Mouse (Mus musculus) liver, embryonic 12.5 days (tissue): ENCODE measurements around the gene Mtch1. TPM values are rescaled to one million over a fixed set of nuclear protein-coding genes. Genes with fewer than 3 reads are reported as not detected.

Experiments
- ATAC-seq: fragments of 200-750 bp; cut with Nextera tagmentation; 2 replicates; pipeline ENCODE4 v1.8.0; 2017; ENCODE audit warnings: moderate number of reproducible peaks, mild to moderate bottlenecking, moderate library complexity
- H3K27ac ChIP-seq: fragments of 300-500 bp; sonication (generic); 2 replicates; pipeline ENCODE4 v1.5.1; 2016; ENCODE audit warnings: mild to moderate bottlenecking
- H3K27me3 ChIP-seq: fragments of 300-500 bp; sonication (generic); replicated peaks from 2 replicates; pipeline ENCODE4 v1.6.1; 2016; ENCODE audit warnings: mild to moderate bottlenecking, moderate library complexity
- H3K36me3 ChIP-seq: fragments of 300-500 bp; sonication (generic); 2 replicates; pipeline ENCODE4 v1.6.1; 2016; ENCODE audit warnings: mild to moderate bottlenecking, moderate library complexity
- H3K4me1 ChIP-seq: fragments of 300-500 bp; sonication (generic); 2 replicates; pipeline ENCODE4 v1.6.1; 2016
- H3K4me2 ChIP-seq: fragments of 300-500 bp; sonication (generic); 2 replicates; pipeline ENCODE4 v1.6.1; 2016; ENCODE audit warnings: mild to moderate bottlenecking, moderate library complexity
- H3K4me3 ChIP-seq: fragments of 300-500 bp; sonication (generic); 2 replicates; pipeline ENCODE4 v1.5.1; 2016; ENCODE audit warnings: mild to moderate bottlenecking, moderate library complexity
- H3K9ac ChIP-seq: fragments of 300-500 bp; sonication (generic); 2 replicates; pipeline ENCODE4 v1.6.1; 2016; ENCODE audit warnings: mild to moderate bottlenecking, moderate library complexity
- H3K9me3 ChIP-seq: fragments of 300-500 bp; sonication (generic); replicated peaks from 2 replicates; pipeline ENCODE4 v1.6.1; 2016; ENCODE audit warnings: mild to moderate bottlenecking, moderate library complexity
- WGBS: fragments of 180-500 bp; shearing (Covaris S2); methylation state at CpG from one replicate; pipeline ENCODE4 v1.1.7; 2016; ENCODE audit not compliant: insufficient replicate concordance; 5-methylcytosine and 5-hydroxymethylcytosine counted together
- polyA plus RNA-seq: library from polyadenylated mRNA; unstranded; fragments of >200 nt; fragmentation: Nextera tagmentation; extraction: Ambion mirVana; gene quantifications from 2 replicates; pipeline ENCODE4 v1.2.1, GENCODE M21; 2016

Mtch1 gene
- polyA plus RNA-seq, 1 experiment from 2014 or later = 107 TPM

GRCm38 (mm10) chr17:29315672-29316465, 31.9 kb downstream of the Mtch1 start:
- WGBS = 44% methylated on average over 9 of the region's 9 CpGs
- no peak for ATAC-seq
- H3K27me3 ChIP-seq = peaks cover 31% of the 10 kb centered on the region
- peaks cover 18% of the 10 kb centered on the region for H3K4me1 ChIP-seq
- H3K9ac ChIP-seq = no peak overlapping the region
- 0 out of 2 replicates have a peak, but pooled peaks cover 4% of the 10 kb centered on the region for H3K9me3 ChIP-seq
- H3K4me3 ChIP-seq = no peak overlapping the region
- no peak overlapping the region for H3K4me2 ChIP-seq
- no peaks in the 10 kb centered on the region for H3K36me3 ChIP-seq
- peak overlapping the region; percentile 3; the same call in 1 of the 2 replicates for H3K27ac ChIP-seq

GRCm38 (mm10) chr17:29313300-29313699, 34.4 kb downstream of the Mtch1 start:
- Histone ChIP-seq H3K27ac (no peak overlapping the region), H3K36me3 (no peaks in the 10 kb centered on the region), H3K27me3 (peaks cover 6% of the 10 kb centered on the region), H3K4me3 (no peak overlapping the region), H3K4me1 (no peaks in the 10 kb centered on the region; the same call in 1 of the 2 replicates), H3K4me2 (no peak overlapping the region), H3K9ac (no peak overlapping the region), H3K9me3 (0 out of 2 replicates have a peak, but pooled peaks cover 4% of the 10 kb centered on the region)
- ATAC-seq = no peak

- H3K27ac ChIP-seq = no peak overlapping the region
- H3K9ac ChIP-seq = no peak overlapping the region
- WGBS = 81% methylated on average over 2 of the region's 2 CpGs
- H3K36me3 ChIP-seq = no peaks in the 10 kb centered on the region
- H3K4me1 ChIP-seq = no peaks in the 10 kb centered on the region; the same call in 1 of the 2 replicates
- H3K4me2 ChIP-seq = no peak overlapping the region
- no peak overlapping the region for H3K4me3 ChIP-seq
- no peak for ATAC-seq
- peaks cover 9% of the 10 kb centered on the region; the same call in 1 of the 2 replicates for H3K27me3 ChIP-seq
- H3K9me3 ChIP-seq = 0 out of 2 replicates have a peak, but pooled peaks cover 4% of the 10 kb centered on the region
Observed at GRCm38 (mm10) chr17:29312082-29312481, 35.7 kb downstream of the Mtch1 start.

- Histone ChIP-seq H3K4me2 (no peak overlapping the region), H3K9ac (no peak overlapping the region), H3K27me3 (peaks cover 5% of the 10 kb centered on the region; the same call in 1 of the 2 replicates), H3K4me1 (no peaks in the 10 kb centered on the region; the same call in 1 of the 2 replicates), H3K4me3 (no peak overlapping the region), H3K36me3 (no peaks in the 10 kb centered on the region), H3K27ac (no peak overlapping the region), H3K9me3 (0 out of 2 replicates have a peak, but pooled peaks cover 4% of the 10 kb centered on the region)
- WGBS = 79% methylated on average over 8 of the region's 8 CpGs
- ATAC-seq = no peak
Observed at GRCm38 (mm10) chr17:29311602-29312001, 36.1 kb downstream of the Mtch1 start.

- H3K27me3 ChIP-seq = peaks cover 16% of the 10 kb centered on the region
- no peak overlapping the region for H3K27ac ChIP-seq
- H3K4me2 ChIP-seq = no peak overlapping the region
- 75% methylated on average over 21 of the region's 21 CpGs for WGBS
- no peak overlapping the region for H3K4me3 ChIP-seq
- ATAC-seq = no peak
- no peaks in the 10 kb centered on the region for H3K36me3 ChIP-seq
- H3K9ac ChIP-seq = no peak overlapping the region
- peaks cover 10% of the 10 kb centered on the region for H3K4me1 ChIP-seq
- H3K9me3 ChIP-seq = 0 out of 2 replicates have a peak, but pooled peaks cover 4% of the 10 kb centered on the region
Observed at GRCm38 (mm10) chr17:29310056-29310623, 37.6 kb downstream of the Mtch1 start.

GRCm38 (mm10) chr17:29305871-29306270, 41.9 kb downstream of the Mtch1 start:
- Histone ChIP-seq H3K4me1 (peaks cover 29% of the 10 kb centered on the region), H3K36me3 (peaks cover 20% of the 10 kb centered on the region), H3K4me2 (peak overlapping the region; percentile 10; the same call in 1 of the 2 replicates), H3K27me3 (peaks cover 20% of the 10 kb centered on the region), H3K9me3 (no peaks in the 10 kb centered on the region), H3K4me3 (no peak overlapping the region), H3K9ac (no peak overlapping the region), H3K27ac (no peak overlapping the region)
- no peak for ATAC-seq
- WGBS = 40% methylated on average over 7 of the region's 7 CpGs

GRCm38 (mm10) chr17:29305058-29305806, 42.5 kb downstream of the Mtch1 start:
- peaks cover 29% of the 10 kb centered on the region for H3K4me1 ChIP-seq
- ATAC-seq = no peak
- no peaks in the 10 kb centered on the region for H3K9me3 ChIP-seq
- no peak overlapping the region for H3K9ac ChIP-seq
- peaks cover 20% of the 10 kb centered on the region for H3K27me3 ChIP-seq
- peaks cover 26% of the 10 kb centered on the region for H3K36me3 ChIP-seq
- 25% methylated on average over 15 of the region's 15 CpGs for WGBS
- peak overlapping the region; percentile 10; the same call in 1 of the 2 replicates for H3K4me2 ChIP-seq
- H3K4me3 ChIP-seq = no peak overlapping the region
- H3K27ac ChIP-seq = no peak overlapping the region

GRCm38 (mm10) chr17:29304376-29305057, 43.2 kb downstream of the Mtch1 start:
- 25% methylated on average over 13 of the region's 13 CpGs for WGBS
- Histone ChIP-seq H3K4me3 (no peak overlapping the region), H3K9ac (no peak overlapping the region), H3K27ac (no peak overlapping the region), H3K4me2 (0 out of 2 replicates have a peak overlapping the region, but pooled peaks have one; percentile 3), H3K9me3 (no peaks in the 10 kb centered on the region), H3K27me3 (peaks cover 20% of the 10 kb centered on the region), H3K36me3 (peaks cover 33% of the 10 kb centered on the region), H3K4me1 (peaks cover 29% of the 10 kb centered on the region)
- ATAC-seq = no peak

GRCm38 (mm10) chr17:29303856-29304255, 43.9 kb downstream of the Mtch1 start:
- H3K4me3 ChIP-seq = no peak overlapping the region
- WGBS = 51% methylated on average over 3 of the region's 3 CpGs
- H3K4me2 ChIP-seq = 0 out of 2 replicates have a peak overlapping the region, but pooled peaks have one; percentile 3
- no peak overlapping the region for H3K9ac ChIP-seq
- no peak overlapping the region for H3K27ac ChIP-seq
- peaks cover 40% of the 10 kb centered on the region for H3K36me3 ChIP-seq
- peaks cover 20% of the 10 kb centered on the region for H3K27me3 ChIP-seq
- H3K9me3 ChIP-seq = no peaks in the 10 kb centered on the region
- H3K4me1 ChIP-seq = peaks cover 29% of the 10 kb centered on the region
- ATAC-seq = no peak

GRCm38 (mm10) chr17:29303087-29303486, 44.6 kb downstream of the Mtch1 start:
- H3K4me1 ChIP-seq = peaks cover 29% of the 10 kb centered on the region
- H3K27ac ChIP-seq = no peak overlapping the region
- WGBS = 45% methylated on average over 3 of the region's 3 CpGs

GRCm38 (mm10) chr17:29302149-29302548, 45.6 kb downstream of the Mtch1 start:
- 63% methylated on average over 5 of the region's 5 CpGs for WGBS
- H3K4me1 ChIP-seq = peaks cover 33% of the 10 kb centered on the region
- ATAC-seq = no peak
- peaks cover 17% of the 10 kb centered on the region for H3K27me3 ChIP-seq
- H3K36me3 ChIP-seq = peaks cover 55% of the 10 kb centered on the region
- H3K4me3 ChIP-seq = no peak overlapping the region
- H3K9me3 ChIP-seq = no peaks in the 10 kb centered on the region
- no peak overlapping the region for H3K4me2 ChIP-seq
- no peak overlapping the region for H3K27ac ChIP-seq
- no peak overlapping the region for H3K9ac ChIP-seq

More at GRCm38 (mm10) chr17:29303087-29303486, 44.6 kb downstream of the Mtch1 start:
- peaks cover 46% of the 10 kb centered on the region for H3K36me3 ChIP-seq
- H3K4me3 ChIP-seq = no peak overlapping the region
- H3K9ac ChIP-seq = no peak overlapping the region
- no peak overlapping the region for H3K4me2 ChIP-seq
- no peak for ATAC-seq
- peaks cover 20% of the 10 kb centered on the region for H3K27me3 ChIP-seq
- H3K9me3 ChIP-seq = no peaks in the 10 kb centered on the region
